Mouse (Mus musculus): ENCODE results near the gene Pdcd7.

- TF ChIP-seq CTCF (IDR thresholded peaks at IDR 0.05 in 2 of 3, conservative IDR thresholded peaks at IDR 0.05 in 1 of 3; ENCODE audit: control insufficient read depth in 1 of 3, insufficient read depth in 1 of 3, low read depth in 2 of 3, low read length in 3 of 3, poor library complexity in 1 of 3, severe bottlenecking in 1 of 3), result no peak
- TF ChIP-seq POLR2A (IDR thresholded peaks at IDR 0.05; ENCODE audit: control insufficient read depth in 1 of 2, insufficient read depth in 1 of 2, low read depth in 1 of 2, low read length in 2 of 2, poor library complexity in 1 of 2), result no peak
- TF ChIP-seq SMC3 (IDR thresholded peaks at IDR 0.05; ENCODE audit: low read depth, low read length), result no peak
- no peak for TF ChIP-seq JUND (IDR thresholded peaks at IDR 0.05; ENCODE audit: low read depth, low read length)
- no peak for TF ChIP-seq ZKSCAN1 (IDR thresholded peaks at IDR 0.05; ENCODE audit: low read depth, low read length)
- TF ChIP-seq ZC3H11A (IDR thresholded peaks at IDR 0.05; ENCODE audit: low read depth, low read length), result no peak
- TF ChIP-seq KAT2A (conservative IDR thresholded peaks at IDR 0.05; ENCODE audit: low read depth, low read length), result no peak
These were observed 59.2 kb downstream of the Pdcd7 start for GRCm38 (mm10) chr9:65405184-65405449.
